Mouse (Mus musculus): Measurements from ENCODE around the gene Nacc1.

Gene Nacc1

GRCm38 (mm10) chr8:84661961-84662571 lies 25.6 kb downstream of the Nacc1 start:
- DNase-seq, result peak; percentile 76

GRCm38 (mm10) chr8:84661458-84661871 lies 26.2 kb downstream of the Nacc1 start:
- peak; percentile 68 for DNase-seq

- DNase-seq, result peak; percentile 82
These were observed 26.7 kb downstream of the Nacc1 start for GRCm38 (mm10) chr8:84660819-84661457.

- peak; percentile 87 for DNase-seq
These were observed 27.5 kb downstream of the Nacc1 start for GRCm38 (mm10) chr8:84659936-84660818.

- no peak for DNase-seq
These were observed 28.7 kb downstream of the Nacc1 start for GRCm38 (mm10) chr8:84658951-84659350.

- DNase-seq, result no peak
These were observed 30.0 kb downstream of the Nacc1 start for GRCm38 (mm10) chr8:84657680-84658079.

- DNase-seq, result no peak
These were observed 30.5 kb downstream of the Nacc1 start for GRCm38 (mm10) chr8:84657203-84657602.

- DNase-seq, result peak; percentile 91
These were observed 31.0 kb downstream of the Nacc1 start for GRCm38 (mm10) chr8:84656641-84657126.

- peak; percentile 91 for DNase-seq
These were observed 31.5 kb downstream of the Nacc1 start for GRCm38 (mm10) chr8:84656191-84656525.

GRCm38 (mm10) chr8:84655336-84656190 lies 32.1 kb downstream of the Nacc1 start:
- peak; percentile 95 for DNase-seq

- DNase-seq, result no peak
These were observed 33.1 kb downstream of the Nacc1 start for GRCm38 (mm10) chr8:84654597-84654996.

- no peak for DNase-seq
These were observed 34.5 kb downstream of the Nacc1 start for GRCm38 (mm10) chr8:84653092-84653631.

- no peak for DNase-seq
These were observed 37.4 kb downstream of the Nacc1 start for GRCm38 (mm10) chr8:84650213-84650612.

GRCm38 (mm10) chr8:84647461-84647901 lies 40.2 kb downstream of the Nacc1 start:
- DNase-seq, result peak; percentile 90

GRCm38 (mm10) chr8:84646800-84647199 lies 40.9 kb downstream of the Nacc1 start:
- no peak for DNase-seq

- DNase-seq, result no peak
These were observed 44.6 kb downstream of the Nacc1 start for GRCm38 (mm10) chr8:84643019-84643418.

GRCm38 (mm10) chr8:84641578-84642361 lies 45.9 kb downstream of the Nacc1 start:
- no peak for DNase-seq

GRCm38 (mm10) chr8:84640617-84641294 lies 46.9 kb downstream of the Nacc1 start:
- DNase-seq, result no peak

- DNase-seq, result no peak
These were observed 47.6 kb downstream of the Nacc1 start for GRCm38 (mm10) chr8:84640010-84640588.
